Mouse (Mus musculus) midbrain, embryonic 15.5 days (tissue): Measurements from ENCODE around the gene Atad2b. TPM values are rescaled to one million over a fixed set of nuclear protein-coding genes. Genes with fewer than 3 reads are reported as not detected.
"Not testable (repeated sequence)": the region's sequence is repeated elsewhere in the genome, so short reads cannot be mapped to it uniquely, and the experiment has no call there.

ENCODE experiments used
- ATAC-seq: fragments of 200-750 bp; cut with Nextera tagmentation; replicated peaks from 2 replicates; pipeline ENCODE4 v1.8.0; 2017; ENCODE audit warnings: moderate TSS enrichment
- H3K27ac ChIP-seq: fragments of 300-500 bp; sonication (generic); 2 replicates; pipeline ENCODE4 v1.5.1; 2015; ENCODE audit warnings: mild to moderate bottlenecking, inconsistent platforms
- H3K27me3 ChIP-seq: fragments of 300-500 bp; sonication (generic); replicated peaks from 2 replicates; pipeline ENCODE4 v1.6.1; 2015; ENCODE audit warnings: inconsistent platforms
- H3K36me3 ChIP-seq: fragments of 300-500 bp; sonication (generic); replicated peaks from 2 replicates; pipeline ENCODE4 v1.6.1; 2015; ENCODE audit warnings: inconsistent platforms
- H3K4me1 ChIP-seq: fragments of 300-500 bp; sonication (generic); 2 replicates; pipeline ENCODE4 v1.6.1; 2015; ENCODE audit warnings: inconsistent platforms
- H3K4me2 ChIP-seq: fragments of 300-500 bp; sonication (generic); 2 replicates; pipeline ENCODE4 v1.6.1; 2015; ENCODE audit warnings: inconsistent platforms, mild to moderate bottlenecking, moderate library complexity
- H3K4me3 ChIP-seq: fragments of 300-500 bp; sonication (generic); 2 replicates; pipeline ENCODE4 v1.5.1; 2015; ENCODE audit warnings: mild to moderate bottlenecking, inconsistent platforms
- H3K9ac ChIP-seq: fragments of 300-500 bp; sonication (generic); 2 replicates; pipeline ENCODE4 v1.6.1; 2015; ENCODE audit warnings: mild to moderate bottlenecking, inconsistent platforms
- H3K9me3 ChIP-seq: fragments of 300-500 bp; sonication (generic); 2 replicates; pipeline ENCODE4 v1.6.1; 2016; ENCODE audit warnings: inconsistent platforms
- WGBS: fragments of 180-500 bp; shearing (Covaris S2); methylation state at CpG from one replicate; pipeline ENCODE4 v1.1.7; 2015; ENCODE audit warnings: mixed read lengths; 5-methylcytosine and 5-hydroxymethylcytosine counted together
- polyA plus RNA-seq: library from polyadenylated mRNA; unstranded; fragments of >200 nt; fragmentation: Nextera tagmentation; extraction: Ambion mirVana; gene quantifications from 2 replicates; pipeline ENCODE4 v1.2.1, GENCODE M21; 2015

Atad2b gene
- polyA plus RNA-seq, 1 experiment from 2014 or later, result 11.2 TPM

GRCm38 (mm10) chr12:4914944-4915343, 2.2 kb upstream of the Atad2b start:
- H3K4me2 ChIP-seq, result no peak overlapping the region
- no peaks in the 10 kb centered on the region for H3K9me3 ChIP-seq
- H3K27me3 ChIP-seq, result no peaks in the 10 kb centered on the region
- H3K9ac ChIP-seq, result no peak overlapping the region
- WGBS, result 79% methylated on average over 3 of the region's 3 CpGs
- H3K36me3 ChIP-seq, result no peaks in the 10 kb centered on the region
- no peak overlapping the region for H3K27ac ChIP-seq
- ATAC-seq, result no peak
- no peak overlapping the region for H3K4me3 ChIP-seq
- H3K4me1 ChIP-seq, result peaks cover 16% of the 10 kb centered on the region

GRCm38 (mm10) chr12:4917805-4918591, 845 bp downstream of the Atad2b start:
- H3K36me3 ChIP-seq, result no peaks in the 10 kb centered on the region
- peak overlapping the region; percentile 78 for H3K4me2 ChIP-seq
- H3K9ac ChIP-seq, result peak overlapping the region; percentile 97
- peak; percentile 75 for ATAC-seq
- WGBS, result under 1% methylated on average over 38 of the region's 48 CpGs
- H3K4me3 ChIP-seq, result peak overlapping the region; percentile 58
- peaks cover 16% of the 10 kb centered on the region for H3K4me1 ChIP-seq
- peak overlapping the region; percentile 99 for H3K27ac ChIP-seq
- H3K9me3 ChIP-seq, result no peaks in the 10 kb centered on the region
- H3K27me3 ChIP-seq, result no peaks in the 10 kb centered on the region

- no peak overlapping the region for H3K4me2 ChIP-seq
- H3K4me3 ChIP-seq, result no peak overlapping the region
- H3K4me1 ChIP-seq, result no peaks in the 10 kb centered on the region
- no peaks in the 10 kb centered on the region for H3K36me3 ChIP-seq
- no peak overlapping the region for H3K9ac ChIP-seq
- no peak for ATAC-seq
- no peaks in the 10 kb centered on the region for H3K9me3 ChIP-seq
- 85% methylated on average over 2 of the region's 2 CpGs for WGBS
- H3K27ac ChIP-seq, result no peak overlapping the region
- H3K27me3 ChIP-seq, result no peaks in the 10 kb centered on the region
Observed at GRCm38 (mm10) chr12:4928197-4928596, 11.0 kb downstream of the Atad2b start.

GRCm38 (mm10) chr12:4930820-4931548, 13.8 kb downstream of the Atad2b start:
- Histone ChIP-seq H3K9ac (no peak overlapping the region), H3K4me1 (no peaks in the 10 kb centered on the region), H3K4me3 (no peak overlapping the region), H3K27me3 (no peaks in the 10 kb centered on the region), H3K9me3 (no peaks in the 10 kb centered on the region), H3K36me3 (no peaks in the 10 kb centered on the region), H3K4me2 (no peak overlapping the region), H3K27ac (no peak overlapping the region)
- WGBS, result 94% methylated on average over 3 of the region's 3 CpGs
- ATAC-seq, result no peak

GRCm38 (mm10) chr12:4952272-4952671, 35.1 kb downstream of the Atad2b start:
- Histone ChIP-seq H3K9ac (no peak overlapping the region), H3K9me3 (no peaks in the 10 kb centered on the region), H3K4me2 (no peak overlapping the region), H3K4me3 (no peak overlapping the region), H3K4me1 (no peaks in the 10 kb centered on the region), H3K27ac (no peak overlapping the region), H3K36me3 (peaks cover 13% of the 10 kb centered on the region), H3K27me3 (no peaks in the 10 kb centered on the region)
- 90% methylated on average over 1 of the region's 1 CpGs for WGBS
- no peak for ATAC-seq

GRCm38 (mm10) chr12:4953156-4953555, 36.0 kb downstream of the Atad2b start:
- no peak for ATAC-seq
- Histone ChIP-seq H3K4me3 (no peak overlapping the region), H3K27ac (no peak overlapping the region), H3K36me3 (peaks cover 9% of the 10 kb centered on the region), H3K27me3 (no peaks in the 10 kb centered on the region), H3K4me2 (no peak overlapping the region), H3K9ac (no peak overlapping the region), H3K9me3 (no peaks in the 10 kb centered on the region), H3K4me1 (no peaks in the 10 kb centered on the region)
- 86% methylated on average over 4 of the region's 4 CpGs for WGBS

- no peaks in the 10 kb centered on the region for H3K4me1 ChIP-seq
- H3K27ac ChIP-seq, result no peak overlapping the region
- no peak for ATAC-seq
- peaks cover 13% of the 10 kb centered on the region; the same call in 1 of the 2 replicates for H3K36me3 ChIP-seq
- H3K9ac ChIP-seq, result no peak overlapping the region
- WGBS, result 43% methylated on average over 1 of the region's 1 CpGs
- H3K4me3 ChIP-seq, result no peak overlapping the region
- H3K4me2 ChIP-seq, result no peak overlapping the region
- no peaks in the 10 kb centered on the region for H3K9me3 ChIP-seq
- H3K27me3 ChIP-seq, result no peaks in the 10 kb centered on the region
Observed at GRCm38 (mm10) chr12:4972939-4973338, 55.8 kb downstream of the Atad2b start.

GRCm38 (mm10) chr12:4978324-4978723, 61.2 kb downstream of the Atad2b start:
- H3K27me3 ChIP-seq, result no peaks in the 10 kb centered on the region
- H3K4me3 ChIP-seq, result no peak overlapping the region
- no peak overlapping the region for H3K4me2 ChIP-seq
- H3K9ac ChIP-seq, result no peak overlapping the region
- no peaks in the 10 kb centered on the region for H3K9me3 ChIP-seq
- 90% methylated on average over 6 of the region's 6 CpGs for WGBS
- peaks cover 13% of the 10 kb centered on the region; the same call in 1 of the 2 replicates for H3K36me3 ChIP-seq
- no peak overlapping the region for H3K27ac ChIP-seq
- H3K4me1 ChIP-seq, result no peaks in the 10 kb centered on the region
- no peak for ATAC-seq

GRCm38 (mm10) chr12:4996981-4997380, 79.8 kb downstream of the Atad2b start:
- no peaks in the 10 kb centered on the region for H3K9me3 ChIP-seq
- H3K27me3 ChIP-seq, result no peaks in the 10 kb centered on the region
- no peak overlapping the region for H3K4me2 ChIP-seq
- no peak overlapping the region for H3K9ac ChIP-seq
- ATAC-seq, result no peak
- H3K27ac ChIP-seq, result no peak overlapping the region
- no peaks in the 10 kb centered on the region for H3K4me1 ChIP-seq
- H3K4me3 ChIP-seq, result no peak overlapping the region
- H3K36me3 ChIP-seq, result no peaks in the 10 kb centered on the region

GRCm38 (mm10) chr12:5005338-5005737, 88.2 kb downstream of the Atad2b start:
- H3K27me3 ChIP-seq, result no peaks in the 10 kb centered on the region
- H3K4me3 ChIP-seq, result no peak overlapping the region
- H3K9ac ChIP-seq, result no peak overlapping the region
- 44% methylated on average over 3 of the region's 3 CpGs for whole genome bisulfite sequencing
- no peak overlapping the region for H3K4me2 ChIP-seq
- ATAC-seq, result no peak
- H3K9me3 ChIP-seq, result no peaks in the 10 kb centered on the region
- no peak overlapping the region for H3K27ac ChIP-seq
- H3K4me1 ChIP-seq, result no peaks in the 10 kb centered on the region
- no peaks in the 10 kb centered on the region; the same call in 1 of the 2 replicates for H3K36me3 ChIP-seq

GRCm38 (mm10) chr12:5005776-5006175, 88.6 kb downstream of the Atad2b start:
- H3K4me3 ChIP-seq, H3K4me2 ChIP-seq, H3K9me3 ChIP-seq, H3K27me3 ChIP-seq, ATAC-seq, H3K4me1 ChIP-seq, H3K9ac ChIP-seq, H3K36me3 ChIP-seq: not testable (repeated sequence)
- 0 out of 2 replicates have a peak overlapping the region, but pooled peaks have one; percentile 5 for H3K27ac ChIP-seq
- WGBS, result 40% methylated on average over 3 of the region's 3 CpGs

- H3K36me3 ChIP-seq, ATAC-seq, H3K4me1 ChIP-seq, H3K27me3 ChIP-seq, H3K9me3 ChIP-seq, H3K4me3 ChIP-seq, H3K9ac ChIP-seq, H3K4me2 ChIP-seq, H3K27ac ChIP-seq: not testable (repeated sequence)
- WGBS, result 82% methylated on average over 2 of the region's 2 CpGs
Observed at GRCm38 (mm10) chr12:5008638-5009037, 91.5 kb downstream of the Atad2b start.
